Mouse (Mus musculus): Measurements from ENCODE around the gene Cracr2b.

The Cracr2b gene

GRCm38 (mm10) chr7:141491151-141491550 is 30.3 kb downstream of the Cracr2b start:
- no peak for DNase-seq

GRCm38 (mm10) chr7:141492738-141493137 is 31.8 kb downstream of the Cracr2b start:
- no peak for DNase-seq

- peak; percentile 20 for DNase-seq
Measured at GRCm38 (mm10) chr7:141493729-141494128, 32.8 kb downstream of the Cracr2b start.

GRCm38 (mm10) chr7:141495379-141495778 is 34.5 kb downstream of the Cracr2b start:
- no peak for DNase-seq

- DNase-seq, result no peak
Measured at GRCm38 (mm10) chr7:141495940-141496339, 35.0 kb downstream of the Cracr2b start.

- no peak for DNase-seq
Measured at GRCm38 (mm10) chr7:141497600-141497999, 36.7 kb downstream of the Cracr2b start.

GRCm38 (mm10) chr7:141501820-141502555 is 41.1 kb downstream of the Cracr2b start:
- no peak for DNase-seq

GRCm38 (mm10) chr7:141502556-141502905 is 41.6 kb downstream of the Cracr2b start:
- DNase-seq, result peak; percentile 71

GRCm38 (mm10) chr7:141506278-141506677 is 45.4 kb downstream of the Cracr2b start:
- no peak for DNase-seq

GRCm38 (mm10) chr7:141508160-141508559 is 47.3 kb downstream of the Cracr2b start:
- no peak for DNase-seq

- no peak for DNase-seq
Measured at GRCm38 (mm10) chr7:141510196-141510595, 49.3 kb downstream of the Cracr2b start.

- DNase-seq, result peak; percentile 62
Measured at GRCm38 (mm10) chr7:141510681-141511191, 49.8 kb downstream of the Cracr2b start.

Data from cerebellum, adult 11 months (tissue).